Mouse (Mus musculus): ENCODE measurements around the gene Hyal3.

DNA sequence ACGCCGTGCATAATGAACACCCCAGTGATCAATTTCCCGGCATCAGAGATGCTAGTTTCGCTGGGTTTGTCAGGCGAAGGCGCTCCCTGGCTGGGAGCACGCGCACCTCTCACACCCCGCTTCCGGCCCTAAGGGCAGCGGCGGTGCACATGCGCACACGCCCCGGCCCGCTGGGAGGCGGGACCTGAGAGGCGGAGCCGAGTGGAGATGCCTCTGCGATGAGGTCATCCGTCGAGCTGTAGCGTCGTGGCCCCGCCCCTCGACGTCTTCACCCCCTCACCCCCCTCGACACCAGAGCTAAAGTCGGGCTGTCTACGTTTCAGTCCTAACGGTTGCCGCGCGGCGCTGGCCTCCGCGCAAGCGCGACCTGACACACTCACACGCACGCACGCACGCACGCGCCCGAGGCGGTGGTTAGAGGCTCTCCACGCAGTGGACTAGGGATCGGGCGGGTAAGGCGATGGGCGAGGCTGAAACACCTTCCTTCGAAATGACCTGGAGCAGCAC is 26.2 kb upstream of the Hyal3 start:
- TF ChIP-seq CTCF (IDR thresholded peaks at IDR 0.05; ENCODE audit: extremely low read depth, insufficient read depth, insufficient read length, insufficient replicate concordance) (no peak), POLR2A (IDR thresholded peaks at IDR 0.05; ENCODE audit: low read depth, low read length) (peak; percentile 91)

Data from spleen, adult 2 months (tissue).